In the genomic region with DNA sequence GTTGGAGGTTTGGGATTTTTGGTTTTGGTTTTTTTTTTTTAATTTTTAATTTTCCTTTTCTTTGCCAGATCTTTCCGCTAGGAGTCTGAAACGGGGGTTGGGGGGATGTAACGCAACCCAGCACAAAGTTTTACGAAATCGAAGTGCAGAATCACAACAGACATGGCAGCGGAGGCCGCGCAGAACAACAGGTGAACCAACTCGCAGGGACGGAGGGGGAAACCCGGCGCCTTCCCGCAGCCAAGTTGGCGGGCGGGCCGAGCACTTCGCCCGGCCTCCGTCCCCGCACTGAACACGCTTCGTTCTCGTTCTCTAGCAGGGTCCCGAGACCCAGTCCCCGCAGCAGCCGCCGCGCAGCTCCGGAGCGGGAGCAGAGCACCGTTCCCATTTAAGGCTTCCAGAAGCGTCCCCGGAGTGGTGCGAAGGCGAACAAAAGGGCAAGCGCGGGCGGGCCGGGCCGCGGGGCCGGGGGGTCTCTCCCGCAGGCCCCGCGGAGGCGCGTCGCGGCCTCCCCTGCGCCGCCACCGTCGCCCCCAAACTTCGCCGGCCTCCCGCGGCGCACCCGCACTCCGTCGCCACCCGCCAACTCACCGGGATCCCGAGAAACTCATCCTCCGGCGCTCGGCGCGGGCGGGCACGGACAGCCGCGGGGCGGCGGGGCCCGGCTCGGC, we compare ENCODE assay signal across 7 mouse cellular contexts. TPM values are rescaled to one million over a fixed set of nuclear protein-coding genes. Genes with fewer than 3 reads are reported as not detected.
A peak's percentile ranks its signal among the peaks of the same experiment; 100 is the strongest.
DNase-seq lines count a peak whose midpoint lies in the region; ATAC-seq lines count a peak whose summit lies in the region.

No protein-coding gene starts in this region.

- DNase-seq in NIH3T3 (ENCODE audit: low read depth) = peak; percentile 72
- peak; percentile 61 for DNase-seq in cerebellum, adult 11 months
- DNase-seq in left cerebral cortex, postnatal 36 days (ENCODE audit: low spot score in 2 of 2) = peak; percentile 61 to 75
- peak; percentile 96 for DNase-seq in midbrain, embryonic 11.5 days (ENCODE audit: low spot score, missing footprints)
- DNase-seq in spleen, postnatal 10 days (ENCODE audit: low spot score in 2 of 2) = peak; percentile 15 to 30

- no peaks in the 10 kb centered on the region for H3K9me3 ChIP-seq in forebrain, embryonic 16.5 days (ENCODE audit: control insufficient read depth, low read length)
- no peaks in the 10 kb centered on the region for H3K9me3 ChIP-seq in hindbrain, embryonic 15.5 days
- no peaks in the 10 kb centered on the region for H3K9me3 ChIP-seq in midbrain, embryonic 11.5 days (ENCODE audit: control insufficient read depth, low read length)

- ATAC-seq in forebrain, embryonic 16.5 days = peak; percentile 29; the same call in 1 of the 2 replicates
- ATAC-seq in hindbrain, embryonic 15.5 days (ENCODE audit: low FRiP score, low read depth) = peak; percentile 46
- peak; percentile 63 for ATAC-seq in midbrain, embryonic 11.5 days (ENCODE audit: low FRiP score)

- H3K9ac ChIP-seq in forebrain, embryonic 16.5 days (replicated peaks; ENCODE audit: low read depth, low read length) = peak overlapping the region; percentile 92
- H3K9ac ChIP-seq in hindbrain, embryonic 15.5 days = peak overlapping the region; percentile 85
- H3K9ac ChIP-seq in midbrain, embryonic 11.5 days (ENCODE audit: low read length) = peak overlapping the region; percentile 99

- intact Hi-C loops in left cerebral cortex, postnatal 36 days (cut with DNase I) = loop anchor here (1.0 to 5.0 kb wide), 2 partner anchors 47 to 60 kb away; no protein-coding TSS in a partner anchor

- H3K4me3 ChIP-seq in forebrain, embryonic 16.5 days (replicated peaks; ENCODE audit: low read length) = peak overlapping the region; percentile 89
- H3K4me3 ChIP-seq in hindbrain, embryonic 15.5 days = peak overlapping the region; percentile 65
- H3K4me3 ChIP-seq in midbrain, embryonic 11.5 days (ENCODE audit: low read depth, low read length) = peak overlapping the region; percentile 91

- 0% methylated on average over 68 of the region's 77 CpGs for WGBS in forebrain, embryonic 16.5 days
- WGBS in hindbrain, embryonic 15.5 days = under 1% methylated on average over 77 of the region's 77 CpGs
- WGBS in midbrain, embryonic 11.5 days = under 1% methylated on average over 71 of the region's 77 CpGs

- peak overlapping the region; percentile 76 for H3K4me2 ChIP-seq in forebrain, embryonic 16.5 days (ENCODE audit: low read length)
- H3K4me2 ChIP-seq in hindbrain, embryonic 15.5 days = peak overlapping the region; percentile 58
- H3K4me2 ChIP-seq in midbrain, embryonic 11.5 days = peak overlapping the region; percentile 71

- no peaks in the 10 kb centered on the region for H3K36me3 ChIP-seq in forebrain, embryonic 16.5 days (ENCODE audit: control insufficient read depth, insufficient read depth)
- H3K36me3 ChIP-seq in hindbrain, embryonic 15.5 days = no peaks in the 10 kb centered on the region
- no peaks in the 10 kb centered on the region for H3K36me3 ChIP-seq in midbrain, embryonic 11.5 days (ENCODE audit: control insufficient read depth, insufficient read depth, low read length)

- H3K4me1 ChIP-seq in forebrain, embryonic 16.5 days (replicated peaks; ENCODE audit: control insufficient read depth, insufficient read depth, low read length) = peaks cover 25% of the 10 kb centered on the region
- peaks cover 44% of the 10 kb centered on the region for H3K4me1 ChIP-seq in hindbrain, embryonic 15.5 days (replicated peaks)
- H3K4me1 ChIP-seq in midbrain, embryonic 11.5 days (ENCODE audit: control insufficient read depth, insufficient read depth, low read length) = peaks cover 21% of the 10 kb centered on the region

- peak overlapping the region; percentile 94 for H3K27ac ChIP-seq in forebrain, embryonic 16.5 days (ENCODE audit: low read length)
- H3K27ac ChIP-seq in hindbrain, embryonic 15.5 days (replicated peaks) = peak overlapping the region; percentile 94
- peak overlapping the region; percentile 89 for H3K27ac ChIP-seq in midbrain, embryonic 11.5 days (ENCODE audit: low read depth, low read length)

- no peaks in the 10 kb centered on the region for H3K27me3 ChIP-seq in forebrain, embryonic 16.5 days (replicated peaks; ENCODE audit: control insufficient read depth, insufficient read depth, low read length)
- H3K27me3 ChIP-seq in hindbrain, embryonic 15.5 days = no peaks in the 10 kb centered on the region
- no peaks in the 10 kb centered on the region for H3K27me3 ChIP-seq in midbrain, embryonic 11.5 days (ENCODE audit: control insufficient read depth, insufficient read depth, low read length)

RNA-seq across cellular contexts. Expression of a gene that starts 1.2 kb away (rescaled TPM):
- 21.1 and 25.2 TPM in 2 replicates for polyA plus RNA-seq in forebrain, embryonic 16.5 days (2015; fragmentation: Nextera tagmentation; extraction: Ambion mirVana)
- 20.7 and 21.4 TPM in 2 replicates for polyA plus RNA-seq in hindbrain, embryonic 15.5 days (2015; fragmentation: Nextera tagmentation; extraction: Ambion mirVana)
- total RNA-seq in left cerebral cortex, postnatal 36 days (2021) = 10 to 100 TPM; 34.3 to 38.3 TPM
- 44.4 and 49.8 TPM in 2 replicates for polyA plus RNA-seq in midbrain, embryonic 11.5 days (2014; fragmentation: Nextera tagmentation; extraction: Ambion mirVana)

RNA-seq across cellular contexts. Expression of a gene that starts 20.7 kb away (rescaled TPM):
- not detected in 2 replicates for polyA plus RNA-seq in forebrain, embryonic 16.5 days (2015; fragmentation: Nextera tagmentation; extraction: Ambion mirVana)
- not detected in 2 replicates for polyA plus RNA-seq in hindbrain, embryonic 15.5 days (2015; fragmentation: Nextera tagmentation; extraction: Ambion mirVana)
- total RNA-seq in left cerebral cortex, postnatal 36 days (2021) = not detected
- not detected in 2 replicates for polyA plus RNA-seq in midbrain, embryonic 11.5 days (2014; fragmentation: Nextera tagmentation; extraction: Ambion mirVana)

Comparison
In these comparisons a context has a peak if more than half of its experiments do, and no peak if none do; other contexts are left out.
1. Peak in every context shown above with its lines: DNase-seq, ATAC-seq, H3K4me3 ChIP-seq and H3K27ac ChIP-seq.
2. DNase-seq: peak in every context shown above with its lines; median percentile 96 in midbrain, embryonic 11.5 days; 72 in NIH3T3; 68 in left cerebral cortex, postnatal 36 days; 61 in cerebellum, adult 11 months; 22 in spleen, postnatal 10 days.